In genomic region chr11:72207204-72207833, GRCm38 (mm10) we compare ENCODE assay signal across 8 mouse cellular contexts. TPM values are rescaled to one million over a fixed set of nuclear protein-coding genes. Genes with fewer than 3 reads are reported as not detected.
A peak's percentile ranks its signal among the peaks of the same experiment; 100 is the strongest.
DNase-seq lines count a peak whose midpoint lies in the region; ATAC-seq lines count a peak whose summit lies in the region.

Gene 4933427D14Rik, minus strand, starts transcription at chr11:72207459.
Gene Txndc17, plus strand, starts transcription at chr11:72207547.

- H3K27ac ChIP-seq in intestine, embryonic 14.5 days (ENCODE audit: low read depth), result peak within 1 kb of the TSS; percentile 73

- peak; percentile 94 for DNase-seq in adrenal gland, adult 2 months
- peak; percentile 92 for DNase-seq in embryo, embryonic 11 days
- peak; percentile 83 for DNase-seq in gastrocnemius, postnatal 25 days
- DNase-seq in intestine, embryonic 14.5 days (ENCODE audit: low spot score), result peak; percentile 93
- peak; percentile 70 to 87 for DNase-seq in left cerebral cortex, postnatal 14 days (ENCODE audit: low spot score in 2 of 2)
- peak; percentile 85 for DNase-seq in right cerebral cortex, postnatal 14 days
- peak; percentile 79 for DNase-seq in urinary bladder, postnatal 25 days (ENCODE audit: low spot score)

- intact Hi-C loops in left cerebral cortex, postnatal 14 days (cut with DNase I), result no loop called here

- peaks cover 33% of the 10 kb centered on the region for H3K36me3 ChIP-seq in intestine, embryonic 14.5 days (ENCODE audit: control insufficient read depth, insufficient read depth, low read length)

- ATAC-seq in intestine, embryonic 14.5 days (replicated peaks; ENCODE audit: low FRiP score, low TSS enrichment, low read depth), result peak; percentile 98
- ATAC-seq in megakaryocyte-erythroid progenitor cell, adult 5-6 weeks (replicated peaks; ENCODE audit: low FRiP score, low TSS enrichment, poor library complexity, severe bottlenecking), result peak; percentile 91

- H3K4me3 ChIP-seq in intestine, embryonic 14.5 days (ENCODE audit: low read depth, low read length), result peak within 1 kb of the TSS; percentile 86

- peak within 1 kb of the TSS; percentile 72 for H3K9ac ChIP-seq in intestine, embryonic 14.5 days (ENCODE audit: low read length)

- no peaks in the 10 kb centered on the region for H3K9me3 ChIP-seq in intestine, embryonic 14.5 days (ENCODE audit: control insufficient read depth, low read length)

- H3K4me2 ChIP-seq in intestine, embryonic 14.5 days (ENCODE audit: low read length), result peak within 1 kb of the TSS; percentile 91

- under 1% methylated on average over 35 of the region's 42 CpGs for whole genome bisulfite sequencing in intestine, embryonic 14.5 days

- peaks cover 15% of the 10 kb centered on the region for H3K4me1 ChIP-seq in intestine, embryonic 14.5 days (replicated peaks; ENCODE audit: control insufficient read depth, insufficient read depth, low read length)

- H3K27me3 ChIP-seq in intestine, embryonic 14.5 days (replicated peaks; ENCODE audit: control insufficient read depth, insufficient read depth, low read length), result no peaks in the 10 kb centered on the region

RNA-seq across cellular contexts. Expression of gene 4933427D14Rik, which starts in this region (rescaled TPM):
- total RNA-seq in adrenal gland, adult 2 months (2021), result 1 to 10 TPM; 6.0 to 6.4 TPM
- polyA plus RNA-seq in adrenal gland, adult 2 months (2012; rRNA removed), result 3.1 and 3.3 TPM in 2 replicates
- 1 to 10 TPM; 1.9 to 3.0 TPM for total RNA-seq in gastrocnemius, postnatal 25 days (2021)
- 11.0 and 13.9 TPM in 2 replicates for polyA plus RNA-seq in intestine, embryonic 14.5 days (2014; fragmentation: Nextera tagmentation; extraction: Ambion mirVana)
- 10 to 100 TPM; 25.8 to 34.3 TPM for total RNA-seq in left cerebral cortex, postnatal 14 days (2021)
- 15.7 and 22.5 TPM in 2 replicates for total RNA-seq in megakaryocyte-erythroid progenitor cell, adult 5-6 weeks (2014; fragmentation: Nextera tagmentation)
- 11.4 and 18.2 TPM in 2 replicates for total RNA-seq in megakaryocyte-erythroid progenitor cell, adult 5-6 weeks (2017)

RNA-seq across cellular contexts. Expression of gene Txndc17, which starts in this region (rescaled TPM):
- total RNA-seq in adrenal gland, adult 2 months (2021), result 10 to 100 TPM; 76.6 to 77.6 TPM
- polyA plus RNA-seq in adrenal gland, adult 2 months (2012; rRNA removed), result 9.6 and 13.0 TPM in 2 replicates
- total RNA-seq in gastrocnemius, postnatal 25 days (2021), result 10 to 100 TPM; 27.9 to 28.1 TPM
- polyA plus RNA-seq in intestine, embryonic 14.5 days (2014; fragmentation: Nextera tagmentation; extraction: Ambion mirVana), result 256 and 268 TPM in 2 replicates
- total RNA-seq in left cerebral cortex, postnatal 14 days (2021), result 10 to 100 TPM; 33.6 to 36.7 TPM
- 78.7 and 97.1 TPM in 2 replicates for total RNA-seq in megakaryocyte-erythroid progenitor cell, adult 5-6 weeks (2014; fragmentation: Nextera tagmentation)
- total RNA-seq in megakaryocyte-erythroid progenitor cell, adult 5-6 weeks (2017), result 40.0 and 46.5 TPM in 2 replicates

Comparison
In these comparisons a context has a peak if more than half of its experiments do, and no peak if none do; other contexts are left out.
1. Peak in every context shown above with its lines: DNase-seq, ATAC-seq, H3K4me3 ChIP-seq and H3K27ac ChIP-seq.
2. RNA of gene Txndc17 (polyA plus RNA-seq): 256 to 268 TPM in intestine, embryonic 14.5 days; 9.6 to 13.0 TPM in adrenal gland, adult 2 months; every median in the first group is over 10 times any median in the second.